ENCODE assay signal across 8 mouse cellular contexts in the genomic region with DNA sequence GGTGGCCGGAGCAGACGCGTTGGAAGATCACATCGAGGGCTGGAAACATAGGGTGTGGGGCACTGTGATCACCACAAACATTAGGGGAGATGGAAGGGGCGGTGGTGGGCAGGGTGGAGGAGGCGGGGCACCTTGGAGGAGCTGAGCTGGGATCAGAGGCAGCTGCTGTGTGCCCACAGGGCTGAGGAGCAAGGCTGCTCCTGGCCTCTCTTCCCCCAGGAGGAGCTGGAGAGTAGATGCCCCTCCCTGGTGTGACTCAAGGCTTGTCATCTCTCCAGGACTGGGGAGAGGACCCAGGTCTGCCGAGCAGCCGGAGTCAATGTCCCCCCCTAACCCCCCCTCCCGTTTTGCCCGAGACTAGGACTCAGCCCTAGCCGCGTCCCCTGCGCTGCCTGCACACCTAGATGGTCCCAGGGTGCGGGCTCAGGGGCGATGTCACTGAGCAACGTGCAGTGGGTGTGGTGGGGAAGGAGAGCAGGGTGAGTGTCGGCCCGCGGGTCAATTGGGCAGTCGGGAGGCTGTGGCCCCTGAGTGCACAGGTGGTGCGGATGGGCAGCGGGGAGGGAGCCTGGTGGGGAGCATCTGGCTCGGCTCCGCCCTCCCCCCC. TPM values are rescaled to one million over a fixed set of nuclear protein-coding genes. Genes with fewer than 3 reads are reported as not detected.
DNase-seq lines count a peak whose midpoint lies in the region; ATAC-seq and TF ChIP-seq lines count a peak whose summit lies in the region.

No protein-coding gene starts in this region.

- peak; percentile 4 to 5 for DNase-seq in cerebellum, postnatal 25 days
- no peak for DNase-seq in cerebellum, adult 11-12 months
- DNase-seq in neural tube, embryonic 11.5 days (ENCODE audit: low spot score), result peak; percentile 9
- no peak for DNase-seq in neural tube, embryonic 10.5 days (ENCODE audit: extremely low spot score, low spot score)
- no peak for DNase-seq in limb, embryonic 14.5 days (ENCODE audit: low spot score)
- DNase-seq in T-cell, adult 2 months (ENCODE audit: low spot score), result no peak
- DNase-seq in urinary bladder, postnatal 14 days (ENCODE audit: low spot score), result no peak
- no peak for DNase-seq in frontal cortex, postnatal 10 days (ENCODE audit: low spot score in 2 of 2)

- peaks cover 27% of the 10 kb centered on the region for H3K27me3 ChIP-seq in neural tube, embryonic 11.5 days (ENCODE audit: control insufficient read depth, insufficient read depth, low read length)
- no peaks in the 10 kb centered on the region for H3K27me3 ChIP-seq in limb, embryonic 14.5 days (ENCODE audit: control insufficient read depth, insufficient read depth, low read length)

- no peaks in the 10 kb centered on the region for H3K4me1 ChIP-seq in neural tube, embryonic 11.5 days (ENCODE audit: control insufficient read depth, insufficient read depth, low read length)
- H3K4me1 ChIP-seq in limb, embryonic 14.5 days (ENCODE audit: control insufficient read depth, insufficient read depth, low read length), result no peaks in the 10 kb centered on the region

- H3K27ac ChIP-seq in neural tube, embryonic 11.5 days (ENCODE audit: low read depth, low read length), result no peak overlapping the region
- H3K27ac ChIP-seq in limb, embryonic 14.5 days (replicated peaks; ENCODE audit: low read depth, low read length), result no peak overlapping the region

- H3K4me2 ChIP-seq in neural tube, embryonic 11.5 days (ENCODE audit: low read depth), result peak overlapping the region; percentile 37
- peak overlapping the region; percentile 29 for H3K4me2 ChIP-seq in limb, embryonic 14.5 days (replicated peaks; ENCODE audit: low read depth, low read length, severe bottlenecking)

- no peak overlapping the region for H3K9ac ChIP-seq in neural tube, embryonic 11.5 days (ENCODE audit: low read length)
- no peak overlapping the region for H3K9ac ChIP-seq in limb, embryonic 14.5 days (ENCODE audit: low read depth, low read length, severe bottlenecking)

- H3K36me3 ChIP-seq in neural tube, embryonic 11.5 days (ENCODE audit: control insufficient read depth, insufficient read depth, low read length), result no peaks in the 10 kb centered on the region
- no peaks in the 10 kb centered on the region for H3K36me3 ChIP-seq in limb, embryonic 14.5 days (ENCODE audit: control insufficient read depth, insufficient read depth, low read length)

- no peaks in the 10 kb centered on the region for H3K9me3 ChIP-seq in neural tube, embryonic 11.5 days (ENCODE audit: control insufficient read depth, low read length)
- no peaks in the 10 kb centered on the region for H3K9me3 ChIP-seq in limb, embryonic 14.5 days (ENCODE audit: control insufficient read depth, low read length)

- no peak for TF ChIP-seq POLR2A in limb, embryonic 14.5 days (IDR thresholded peaks at IDR 0.05; ENCODE audit: borderline replicate concordance, extremely low read depth, insufficient read depth, insufficient read length)

- WGBS in neural tube, embryonic 11.5 days, result 36% methylated on average over 22 of the region's 24 CpGs
- WGBS in limb, embryonic 14.5 days, result 25% methylated on average over 14 of the region's 24 CpGs

- H3K4me3 ChIP-seq in neural tube, embryonic 11.5 days (ENCODE audit: low read depth, low read length), result no peak overlapping the region
- no peak overlapping the region for H3K4me3 ChIP-seq in limb, embryonic 14.5 days (replicated peaks; ENCODE audit: low read length)

- no peak for ATAC-seq in neural tube, embryonic 11.5 days (ENCODE audit: insufficient read depth, low FRiP score, low TSS enrichment)
- no peak for ATAC-seq in limb, embryonic 14.5 days (ENCODE audit: low FRiP score, low read depth)

RNA-seq across cellular contexts. Expression of a gene that starts 57.6 kb away (rescaled TPM):
- 15.5 and 16.3 TPM in 2 replicates for polyA plus RNA-seq in neural tube, embryonic 11.5 days (2014; fragmentation: Nextera tagmentation; extraction: Ambion mirVana)
- polyA plus RNA-seq in limb, embryonic 14.5 days (2012; rRNA removed), result 44.1 and 70.7 TPM in 2 replicates
- 49.6 and 53.3 TPM in 2 replicates for polyA plus RNA-seq in limb, embryonic 14.5 days (2014; fragmentation: Nextera tagmentation; extraction: Ambion mirVana)

Comparison
In these comparisons a context has a peak if more than half of its experiments do, and no peak if none do; other contexts are left out.
1. DNase-seq: peak in cerebellum, postnatal 25 days (2 of 2) and neural tube, embryonic 11.5 days (single experiment); none in cerebellum, adult 11-12 months (single experiment), neural tube, embryonic 10.5 days (single experiment), limb, embryonic 14.5 days (single experiment), T-cell, adult 2 months (single experiment), urinary bladder, postnatal 14 days (single experiment) and frontal cortex, postnatal 10 days (0 of 2).